Mouse (Mus musculus): ENCODE measurements around the gene Twist1. TPM values are rescaled to one million over a fixed set of nuclear protein-coding genes. Genes with fewer than 3 reads are reported as not detected.

Twist1 gene
- polyA plus RNA-seq (2012; rRNA removed), result 0.65 and 0.74 TPM in 2 replicates

GRCm38 (mm10) chr12:33957400-33958240 is at the start of gene Twist1:
TSS of gene Twist1 (plus strand) at chr12:33957671.

GRCm38 (mm10) chr12:33928331-33929192 is 28.9 kb upstream of the Twist1 start, which contains the start of gene Ferd3l:
TSS of gene Ferd3l (plus strand) at chr12:33928425.

Other genes starting within 250 kb of the Twist1 start
- not detected in 2 replicates for gene Ferd3l, start 29.2 kb upstream of the Twist1 start, polyA plus RNA-seq (2012; rRNA removed)

Measured in liver, embryonic 18 days (tissue).